ENCODE assay signal across 8 mouse cellular contexts in the genomic region with DNA sequence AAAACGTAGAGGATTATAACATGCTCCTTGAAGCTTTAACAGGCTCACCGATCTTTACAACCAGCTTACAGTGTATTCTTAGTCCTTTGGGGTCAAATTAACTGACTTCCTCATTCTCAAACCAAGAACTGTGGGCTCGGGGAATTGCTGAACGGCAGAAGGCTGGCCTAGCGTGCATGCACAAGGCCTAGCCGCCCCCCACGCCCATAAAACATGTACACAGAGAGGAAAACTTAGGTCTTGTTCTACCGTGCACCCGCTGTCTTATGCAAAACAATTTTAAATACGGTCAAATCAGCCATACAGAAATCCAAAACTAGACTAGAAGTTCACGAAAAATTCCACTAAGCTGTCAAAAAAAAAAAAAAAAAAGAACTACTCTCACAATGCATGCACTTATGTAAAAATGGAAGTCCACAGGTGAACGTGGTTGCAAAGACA. TPM values are rescaled to one million over a fixed set of nuclear protein-coding genes. Genes with fewer than 3 reads are reported as not detected.
DNase-seq lines count a peak whose midpoint lies in the region; ATAC-seq lines count a peak whose summit lies in the region.

No protein-coding gene starts in this region.

- no peak for ATAC-seq in embryonic facial prominence, embryonic 14.5 days (ENCODE audit: low read depth)
- no peak for ATAC-seq in hindbrain, embryonic 13.5 days (ENCODE audit: low FRiP score)
- no peak for ATAC-seq in liver, embryonic 15.5 days (ENCODE audit: insufficient read depth)
- ATAC-seq in neural tube, embryonic 13.5 days (ENCODE audit: low read depth) = no peak

- H3K4me2 ChIP-seq in embryonic facial prominence, embryonic 14.5 days (ENCODE audit: low read depth, low read length) = peak overlapping the region; percentile 87
- H3K4me2 ChIP-seq in hindbrain, embryonic 13.5 days = peak overlapping the region; percentile 81
- peak overlapping the region; percentile 90 for H3K4me2 ChIP-seq in liver, embryonic 15.5 days
- peak overlapping the region; percentile 76 for H3K4me2 ChIP-seq in neural tube, embryonic 13.5 days

- no peaks in the 10 kb centered on the region for H3K27me3 ChIP-seq in embryonic facial prominence, embryonic 14.5 days (replicated peaks; ENCODE audit: control insufficient read depth, insufficient read depth, low read length)
- no peaks in the 10 kb centered on the region for H3K27me3 ChIP-seq in hindbrain, embryonic 13.5 days
- H3K27me3 ChIP-seq in liver, embryonic 15.5 days = no peaks in the 10 kb centered on the region
- H3K27me3 ChIP-seq in neural tube, embryonic 13.5 days = no peaks in the 10 kb centered on the region

- 1% methylated on average over 12 of the region's 12 CpGs for WGBS in embryonic facial prominence, embryonic 14.5 days
- 6% methylated on average over 12 of the region's 12 CpGs for WGBS in hindbrain, embryonic 13.5 days
- 1% methylated on average over 12 of the region's 12 CpGs for WGBS in liver, embryonic 15.5 days (ENCODE audit: insufficient replicate concordance)
- WGBS in neural tube, embryonic 13.5 days = 3% methylated on average over 12 of the region's 12 CpGs

- peak; percentile 75 to 76 for DNase-seq in B cell, adult 2 months
- peak; percentile 34 for DNase-seq in ES-CJ7 (ENCODE audit: low read depth, low spot score)
- peak; percentile 51 for DNase-seq in embryonic facial prominence, embryonic 14.5 days (ENCODE audit: low spot score)
- DNase-seq in frontal cortex, postnatal 14 days (ENCODE audit: low spot score in 2 of 2) = no peak
- no peak for DNase-seq in left cerebral cortex, adult 8-10 months (ENCODE audit: low spot score in 2 of 2)

- H3K9ac ChIP-seq in embryonic facial prominence, embryonic 14.5 days (ENCODE audit: low read depth, low read length) = peak overlapping the region; percentile 99
- peak overlapping the region; percentile 100 for H3K9ac ChIP-seq in hindbrain, embryonic 13.5 days
- peak overlapping the region; percentile 100 for H3K9ac ChIP-seq in liver, embryonic 15.5 days
- peak overlapping the region; percentile 94 for H3K9ac ChIP-seq in neural tube, embryonic 13.5 days

- H3K9me3 ChIP-seq in embryonic facial prominence, embryonic 14.5 days (ENCODE audit: control insufficient read depth, low read length) = peaks cover 4% of the 10 kb centered on the region; the same call in 1 of the 2 replicates
- no peaks in the 10 kb centered on the region for H3K9me3 ChIP-seq in hindbrain, embryonic 13.5 days
- H3K9me3 ChIP-seq in liver, embryonic 15.5 days (replicated peaks) = no peaks in the 10 kb centered on the region
- H3K9me3 ChIP-seq in neural tube, embryonic 13.5 days = no peaks in the 10 kb centered on the region

- peak overlapping the region; percentile 99 for H3K27ac ChIP-seq in embryonic facial prominence, embryonic 14.5 days (replicated peaks; ENCODE audit: low read depth, low read length)
- H3K27ac ChIP-seq in hindbrain, embryonic 13.5 days = peak overlapping the region; percentile 100
- peak overlapping the region; percentile 100 for H3K27ac ChIP-seq in liver, embryonic 15.5 days (replicated peaks)
- peak overlapping the region; percentile 99 for H3K27ac ChIP-seq in neural tube, embryonic 13.5 days (replicated peaks)

- peaks cover 8% of the 10 kb centered on the region for H3K4me1 ChIP-seq in embryonic facial prominence, embryonic 14.5 days (ENCODE audit: control insufficient read depth, insufficient read depth, low read length)
- H3K4me1 ChIP-seq in hindbrain, embryonic 13.5 days (replicated peaks) = peaks cover 24% of the 10 kb centered on the region
- H3K4me1 ChIP-seq in liver, embryonic 15.5 days (replicated peaks) = peaks cover 40% of the 10 kb centered on the region
- H3K4me1 ChIP-seq in neural tube, embryonic 13.5 days (replicated peaks) = peaks cover 27% of the 10 kb centered on the region

- H3K4me3 ChIP-seq in embryonic facial prominence, embryonic 14.5 days (ENCODE audit: low read depth, low read length) = peak overlapping the region; percentile 100
- peak overlapping the region; percentile 99 for H3K4me3 ChIP-seq in hindbrain, embryonic 13.5 days
- peak overlapping the region; percentile 100 for H3K4me3 ChIP-seq in liver, embryonic 15.5 days (replicated peaks)
- H3K4me3 ChIP-seq in neural tube, embryonic 13.5 days = peak overlapping the region; percentile 70

- H3K36me3 ChIP-seq in embryonic facial prominence, embryonic 14.5 days (ENCODE audit: control insufficient read depth, insufficient read depth, low read length) = peaks cover 7% of the 10 kb centered on the region; the same call in 1 of the 2 replicates
- peaks cover 6% of the 10 kb centered on the region for H3K36me3 ChIP-seq in hindbrain, embryonic 13.5 days
- H3K36me3 ChIP-seq in liver, embryonic 15.5 days (replicated peaks) = peaks cover 12% of the 10 kb centered on the region
- H3K36me3 ChIP-seq in neural tube, embryonic 13.5 days = peaks cover 4% of the 10 kb centered on the region; the same call in 1 of the 2 replicates

RNA-seq across cellular contexts. Expression of a gene that starts 2.8 kb away (rescaled TPM):
- polyA plus RNA-seq in embryonic facial prominence, embryonic 14.5 days (2014; fragmentation: Nextera tagmentation; extraction: Ambion mirVana) = 118 and 121 TPM in 2 replicates
- polyA plus RNA-seq in hindbrain, embryonic 13.5 days (2015; fragmentation: Nextera tagmentation; extraction: Ambion mirVana) = 136 and 140 TPM in 2 replicates
- polyA plus RNA-seq in liver, embryonic 15.5 days (2015; fragmentation: Nextera tagmentation; extraction: Ambion mirVana) = 37.1 and 41.9 TPM in 2 replicates
- polyA plus RNA-seq in neural tube, embryonic 13.5 days (2015; fragmentation: Nextera tagmentation; extraction: Ambion mirVana) = 136 and 148 TPM in 2 replicates
- total RNA-seq in left cerebral cortex, adult 8-10 months (2022) = 10 to 100 TPM; 51.8 to 58.0 (median 54.8) TPM

RNA-seq across cellular contexts. Expression of a gene that starts 15.4 kb away (rescaled TPM):
- polyA plus RNA-seq in embryonic facial prominence, embryonic 14.5 days (2014; fragmentation: Nextera tagmentation; extraction: Ambion mirVana) = 117 and 136 TPM in 2 replicates
- polyA plus RNA-seq in hindbrain, embryonic 13.5 days (2015; fragmentation: Nextera tagmentation; extraction: Ambion mirVana) = 117 and 121 TPM in 2 replicates
- 113 and 120 TPM in 2 replicates for polyA plus RNA-seq in liver, embryonic 15.5 days (2015; fragmentation: Nextera tagmentation; extraction: Ambion mirVana)
- 116 and 132 TPM in 2 replicates for polyA plus RNA-seq in neural tube, embryonic 13.5 days (2015; fragmentation: Nextera tagmentation; extraction: Ambion mirVana)
- 100 to 1,000 TPM; 253 to 266 (median 261) TPM for total RNA-seq in left cerebral cortex, adult 8-10 months (2022)

RNA-seq across cellular contexts. Expression of a gene that starts 30.7 kb away (rescaled TPM):
- 85.8 and 98.2 TPM in 2 replicates for polyA plus RNA-seq in embryonic facial prominence, embryonic 14.5 days (2014; fragmentation: Nextera tagmentation; extraction: Ambion mirVana)
- polyA plus RNA-seq in hindbrain, embryonic 13.5 days (2015; fragmentation: Nextera tagmentation; extraction: Ambion mirVana) = 331 and 342 TPM in 2 replicates
- polyA plus RNA-seq in liver, embryonic 15.5 days (2015; fragmentation: Nextera tagmentation; extraction: Ambion mirVana) = 93.7 and 101 TPM in 2 replicates
- polyA plus RNA-seq in neural tube, embryonic 13.5 days (2015; fragmentation: Nextera tagmentation; extraction: Ambion mirVana) = 306 and 330 TPM in 2 replicates
- total RNA-seq in left cerebral cortex, adult 8-10 months (2022) = 10 to 100 TPM; 66.3 to 83.6 (median 76.6) TPM

RNA-seq across cellular contexts. Expression of a gene that starts 50.8 kb away (rescaled TPM):
- polyA plus RNA-seq in embryonic facial prominence, embryonic 14.5 days (2014; fragmentation: Nextera tagmentation; extraction: Ambion mirVana) = 0.80 and 0.88 TPM in 2 replicates
- 0.95 and 1.5 TPM in 2 replicates for polyA plus RNA-seq in hindbrain, embryonic 13.5 days (2015; fragmentation: Nextera tagmentation; extraction: Ambion mirVana)
- polyA plus RNA-seq in liver, embryonic 15.5 days (2015; fragmentation: Nextera tagmentation; extraction: Ambion mirVana) = 10.0 and 13.2 TPM in 2 replicates
- polyA plus RNA-seq in neural tube, embryonic 13.5 days (2015; fragmentation: Nextera tagmentation; extraction: Ambion mirVana) = 0.39 and 1.1 TPM in 2 replicates
- 1 to 10 TPM; 5.4 to 6.9 (median 6.2) TPM for total RNA-seq in left cerebral cortex, adult 8-10 months (2022)

Comparison
In these comparisons a context has a peak if more than half of its experiments do, and no peak if none do; other contexts are left out.
1. DNase-seq: peak in B cell, adult 2 months (2 of 2), ES-CJ7 (single experiment) and embryonic facial prominence, embryonic 14.5 days (single experiment); none in frontal cortex, postnatal 14 days (0 of 2) and left cerebral cortex, adult 8-10 months (0 of 2).
2. Peak in every context shown above with its lines, with median percentiles within 50 percentile points of each other: H3K27ac ChIP-seq, H3K4me2 ChIP-seq, H3K4me3 ChIP-seq and H3K9ac ChIP-seq.